Mouse (Mus musculus) lung, postnatal 14 days (tissue): ENCODE measurements around the gene Aqp1.

ENCODE experiments used
- DNase-seq: peaks from one replicate; pipeline ENCODE4 v3.0.0; 2021

Gene Aqp1

GRCm38 (mm10) chr6:55335989-55336514 is at the start of gene Aqp1:
TSS of gene Aqp1 (plus strand) at chr6:55336432.
- peak; percentile 83 for DNase-seq

DNA sequence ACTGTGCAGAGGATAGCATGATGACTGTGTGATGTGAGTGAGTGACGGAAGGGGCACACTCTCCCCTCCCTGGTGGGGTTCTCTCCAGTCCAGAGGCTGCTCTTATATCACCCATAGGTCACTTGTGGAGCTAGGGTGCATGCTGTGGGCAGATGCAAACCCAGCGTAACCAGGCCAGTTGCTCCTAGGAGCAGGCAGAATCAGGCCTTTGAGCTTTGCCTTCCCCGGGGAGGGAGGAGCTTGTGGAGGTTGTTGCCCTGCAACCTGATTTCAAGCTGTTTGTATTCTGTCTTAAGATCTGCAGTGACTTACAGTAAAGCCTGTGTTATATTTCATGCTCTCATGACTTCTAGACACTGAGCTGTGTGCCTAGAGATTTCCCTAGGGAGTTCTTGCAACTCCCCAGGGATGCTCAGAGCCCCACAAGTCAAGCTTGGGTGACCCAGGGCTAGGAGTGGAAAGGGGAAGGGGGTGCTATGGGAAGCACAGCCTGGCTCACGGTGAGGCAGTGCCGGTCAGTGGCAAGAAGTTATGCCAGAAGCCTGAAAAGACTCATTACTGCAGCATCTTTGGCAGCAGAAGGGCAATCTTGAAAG is 48.1 kb upstream of the Aqp1 start:
- no peak for DNase-seq

DNA sequence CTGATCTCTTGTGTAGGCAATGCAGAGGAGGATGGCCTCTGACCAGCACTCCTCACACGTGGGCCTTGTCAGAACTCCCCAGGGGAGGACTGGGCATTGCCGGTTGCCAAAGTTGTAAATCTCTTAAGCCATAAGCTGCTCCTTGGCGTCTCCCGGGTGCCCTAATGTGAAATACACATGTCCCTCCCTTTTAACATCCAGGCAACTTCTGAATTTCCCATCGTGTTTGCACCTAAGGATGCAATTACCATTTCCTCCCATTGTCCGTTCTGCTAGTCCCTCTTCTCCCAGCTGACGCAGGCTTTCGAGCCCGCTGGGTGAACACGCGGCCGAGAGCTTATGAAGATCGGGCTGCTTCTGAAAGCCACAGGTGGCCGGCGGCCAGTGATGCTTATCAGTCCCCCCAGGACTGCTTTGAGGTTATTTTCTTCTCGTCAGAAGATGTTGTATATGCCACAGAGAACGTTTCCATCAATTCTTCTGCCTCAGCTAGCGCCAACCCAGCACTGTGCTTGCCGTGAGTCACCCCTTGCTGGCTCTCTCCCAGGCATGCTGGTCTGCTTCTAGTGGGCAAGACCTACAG is 41.6 kb upstream of the Aqp1 start:
- peak; percentile 67 for DNase-seq

- no peak for DNase-seq
These were observed 40.9 kb upstream of the Aqp1 start for GRCm38 (mm10) chr6:55295325-55295724.

- DNase-seq = no peak
These were observed 36.8 kb upstream of the Aqp1 start for GRCm38 (mm10) chr6:55299482-55299881.

- no peak for DNase-seq
These were observed 36.3 kb upstream of the Aqp1 start for GRCm38 (mm10) chr6:55299917-55300316.

DNA sequence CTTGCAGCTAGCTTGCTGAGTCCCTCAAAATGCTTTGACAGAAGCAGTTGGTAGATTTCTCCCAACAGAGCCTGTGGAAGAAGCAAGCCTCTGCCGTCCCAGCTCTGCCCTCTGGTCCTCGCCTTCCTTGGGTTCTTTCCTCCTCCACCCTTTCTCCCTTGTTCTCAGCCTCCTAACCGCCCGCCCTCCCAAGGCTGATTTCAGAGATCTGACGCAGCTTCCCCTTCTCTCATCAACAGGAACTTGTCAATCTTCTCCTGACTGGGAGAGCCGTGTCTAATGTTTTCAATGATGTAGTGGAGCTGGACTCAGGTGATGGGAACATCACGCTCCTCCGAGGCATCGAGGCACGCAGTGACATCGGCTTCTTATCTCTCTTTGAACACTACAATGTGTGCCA is 35.5 kb upstream of the Aqp1 start:
- DNase-seq = peak; percentile 33

DNA sequence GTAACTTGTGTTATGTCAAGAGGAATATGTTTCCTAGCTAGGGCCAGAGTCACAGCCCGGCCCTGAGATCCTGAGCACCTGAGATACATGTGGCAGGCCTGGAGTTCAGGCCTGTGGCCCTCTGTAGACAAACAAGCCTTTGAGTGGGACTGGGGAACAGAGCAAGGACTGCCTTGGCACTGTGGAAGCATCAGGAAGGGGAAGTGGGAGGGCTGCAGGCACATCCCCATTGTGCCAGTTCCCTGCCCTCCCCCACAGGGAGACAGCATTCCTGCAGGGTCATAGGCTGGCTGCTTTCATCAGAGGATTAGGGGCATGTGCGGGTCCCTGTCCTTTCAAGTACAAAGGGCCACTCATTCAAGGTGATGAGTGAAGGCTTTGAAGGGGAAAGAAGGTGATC is 26.1 kb upstream of the Aqp1 start:
- peak; percentile 49 for DNase-seq

DNA sequence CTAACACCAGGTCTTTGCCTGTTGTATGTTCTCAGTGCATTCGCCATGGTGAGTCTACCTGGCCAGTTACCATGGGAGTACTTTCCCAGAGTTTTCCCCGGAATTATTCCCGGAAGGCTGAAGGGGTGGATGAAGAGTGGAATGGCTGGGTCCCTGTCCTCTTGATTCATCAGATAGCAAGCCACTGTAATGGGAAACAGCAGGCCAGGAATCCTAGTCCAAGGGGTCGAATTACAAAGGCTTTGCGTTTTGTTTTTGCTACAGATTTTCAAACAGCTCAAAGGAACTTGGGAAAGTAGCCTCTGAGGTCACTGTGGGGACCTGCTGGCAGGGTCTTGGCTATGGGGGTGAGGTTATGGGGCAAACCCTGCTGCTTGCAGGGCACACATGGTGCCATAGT is 24.3 kb upstream of the Aqp1 start:
- no peak for DNase-seq

GRCm38 (mm10) chr6:55313893-55314292 is 22.3 kb upstream of the Aqp1 start:
- DNase-seq = no peak

DNA sequence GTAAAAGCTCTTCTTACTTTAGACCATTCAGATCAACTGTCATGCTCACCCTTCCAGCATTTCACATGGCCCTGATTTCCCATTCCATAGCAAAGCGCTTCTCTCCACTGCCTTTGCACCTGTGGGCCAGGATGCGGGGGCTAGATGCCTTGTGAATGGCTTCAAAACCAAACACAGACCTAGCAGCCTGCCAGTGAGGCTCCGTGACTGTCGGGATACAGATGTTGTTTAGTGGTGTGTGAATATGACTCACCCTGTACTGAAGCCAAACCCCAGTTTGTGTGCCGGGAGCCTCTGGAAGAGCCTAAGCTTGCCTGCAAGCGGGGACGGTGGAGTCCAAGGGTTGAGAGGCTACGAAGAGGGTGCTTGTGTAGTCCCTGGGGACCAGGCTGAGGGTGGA is 21.6 kb upstream of the Aqp1 start:
- DNase-seq = no peak

DNA sequence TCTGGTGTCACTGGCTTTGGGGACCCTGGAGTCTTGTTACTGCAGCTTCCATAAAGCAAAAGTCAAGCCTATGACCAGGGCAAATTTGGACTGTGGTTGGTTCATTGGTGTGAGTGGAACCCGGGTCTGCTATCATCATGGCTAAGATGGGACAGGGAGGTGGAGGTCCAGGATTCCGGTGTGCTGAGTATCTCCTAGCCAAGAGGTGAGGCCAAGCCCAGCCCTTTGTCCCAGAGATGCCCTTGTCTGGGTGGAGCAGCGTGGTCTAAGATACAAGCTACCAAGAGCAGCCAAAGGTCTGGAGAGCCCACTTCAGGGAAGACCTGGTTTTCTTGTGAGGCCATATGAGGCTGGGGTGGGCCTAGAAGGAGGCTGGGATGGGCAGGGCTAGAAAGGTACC is 17.6 kb upstream of the Aqp1 start:
- DNase-seq = no peak

DNA sequence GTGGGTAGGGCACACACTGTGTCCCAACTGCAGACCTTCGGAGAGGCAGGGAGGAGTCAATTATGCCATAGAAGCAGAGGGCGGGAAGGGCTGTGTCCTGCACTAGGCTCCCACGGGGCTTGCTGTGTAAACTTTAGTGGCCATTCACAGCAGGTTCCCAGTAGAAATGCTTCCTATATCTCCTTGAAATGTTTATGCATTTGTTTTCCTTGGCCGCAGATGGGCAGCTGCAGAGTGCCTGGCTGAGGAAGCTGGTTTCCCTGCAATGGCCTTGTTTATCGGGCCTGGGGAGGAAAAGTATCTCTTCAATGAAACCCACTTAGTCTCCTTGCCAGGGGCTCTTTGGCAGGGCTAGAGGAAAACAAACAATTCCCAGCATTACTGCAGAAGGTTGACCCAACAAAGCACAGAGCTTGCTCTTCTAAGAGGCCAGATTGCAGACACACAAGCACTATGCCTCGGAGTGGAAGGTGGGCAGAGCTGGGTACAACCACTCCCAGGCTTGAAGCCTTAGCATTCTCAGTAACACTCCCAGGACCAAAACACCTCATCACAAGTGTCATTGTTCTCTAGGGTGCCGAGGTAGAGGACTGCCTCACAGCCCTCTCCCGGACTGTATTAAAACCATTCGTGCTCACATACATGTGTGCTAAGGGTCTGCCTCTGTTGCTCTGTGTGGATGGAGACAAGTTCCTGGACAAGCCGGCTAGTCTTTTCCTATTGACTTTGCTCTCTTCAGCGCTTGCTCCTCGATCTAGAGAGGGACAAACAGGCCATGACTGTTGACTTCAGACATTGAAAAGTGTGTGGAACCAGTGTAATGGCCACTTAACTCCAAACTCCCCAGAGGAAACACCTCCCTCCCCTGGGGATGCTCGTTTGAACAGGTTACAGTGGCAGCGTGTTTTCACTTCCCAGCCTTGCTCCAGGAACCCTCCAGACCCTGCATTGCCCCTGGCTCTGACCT is 16.4 kb upstream of the Aqp1 start:
- peak; percentile 62 for DNase-seq

GRCm38 (mm10) chr6:55320894-55321293 is 15.3 kb upstream of the Aqp1 start:
- no peak for DNase-seq

GRCm38 (mm10) chr6:55321518-55321917 is 14.7 kb upstream of the Aqp1 start:
- no peak for DNase-seq

DNA sequence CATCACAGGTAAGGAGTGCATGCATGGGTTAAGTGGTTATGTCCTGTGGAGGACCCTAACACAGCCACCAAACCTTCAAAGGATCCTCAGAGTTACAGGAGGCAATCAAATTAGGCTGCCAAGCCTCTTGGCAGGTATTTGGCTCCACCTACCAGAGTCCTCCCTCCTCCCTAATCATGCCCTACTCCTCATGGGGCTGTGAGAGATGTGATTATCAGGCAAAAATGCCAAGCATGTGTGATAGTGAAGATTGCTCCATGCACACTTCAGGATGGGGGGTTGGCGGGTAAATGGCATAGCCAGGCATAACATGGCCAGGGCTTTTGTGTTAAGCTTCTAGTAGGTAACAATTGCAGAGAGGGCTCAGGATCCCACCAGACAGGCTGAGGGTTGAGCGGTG is 13.3 kb upstream of the Aqp1 start:
- DNase-seq = no peak

DNA sequence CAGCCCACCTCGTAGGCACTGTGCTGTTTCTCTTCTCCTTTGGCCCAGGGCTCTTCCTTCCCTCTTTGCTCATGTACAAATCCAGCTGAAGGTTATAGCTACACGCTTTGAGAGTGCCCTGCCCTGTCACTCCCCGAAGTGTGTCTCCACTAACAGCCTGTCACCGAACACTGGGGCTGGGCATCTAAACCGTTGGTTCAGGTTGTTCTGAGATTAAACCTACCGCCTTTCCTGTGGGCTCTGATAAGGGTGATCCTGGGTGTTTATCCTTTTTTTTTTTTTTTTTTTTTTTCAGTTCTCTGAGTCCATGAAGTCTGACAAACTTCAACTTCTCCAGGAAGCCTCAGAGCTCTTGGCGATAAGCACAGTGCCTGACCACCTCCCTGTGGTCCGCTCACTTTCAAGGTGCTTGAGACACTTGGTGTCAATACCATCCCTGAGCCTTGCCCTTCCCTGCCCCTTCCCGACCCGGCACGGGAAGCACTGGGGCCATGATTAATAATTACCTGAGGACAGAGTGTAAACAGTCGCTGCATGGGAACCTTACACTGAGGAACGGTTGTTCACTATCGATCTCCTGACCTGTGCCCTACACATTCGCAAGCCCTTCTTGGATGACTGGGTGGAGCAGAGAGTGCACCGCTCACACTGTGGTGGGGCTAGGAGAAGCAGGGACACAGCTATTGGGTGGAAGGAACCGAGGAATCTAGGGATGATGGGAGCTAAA is 12.2 kb upstream of the Aqp1 start:
- no peak for DNase-seq

DNA sequence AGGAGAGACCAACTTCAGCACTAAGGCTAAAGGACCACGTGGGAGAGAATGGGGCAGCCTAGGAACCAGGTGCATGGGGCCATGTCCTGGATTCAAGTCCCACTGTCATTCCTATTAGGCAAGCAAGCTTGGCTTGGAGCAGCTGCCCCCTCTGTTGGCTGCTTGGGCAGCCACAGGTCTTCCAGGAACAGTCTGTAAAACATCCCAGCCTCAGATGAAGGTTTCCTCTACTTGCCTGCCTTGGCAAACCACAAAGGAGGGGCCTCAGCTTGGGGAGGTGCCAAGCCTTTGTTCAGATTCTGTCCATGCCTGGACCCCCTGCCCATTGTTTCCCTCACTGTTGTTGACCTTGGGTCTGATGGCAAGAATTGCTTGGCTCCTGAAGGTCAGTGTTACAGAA is 11.4 kb upstream of the Aqp1 start:
- DNase-seq = no peak

GRCm38 (mm10) chr6:55326299-55326698 is 9.9 kb upstream of the Aqp1 start:
- peak; percentile 62 for DNase-seq

GRCm38 (mm10) chr6:55327326-55327725 is 8.9 kb upstream of the Aqp1 start:
- peak; percentile 64 for DNase-seq

DNA sequence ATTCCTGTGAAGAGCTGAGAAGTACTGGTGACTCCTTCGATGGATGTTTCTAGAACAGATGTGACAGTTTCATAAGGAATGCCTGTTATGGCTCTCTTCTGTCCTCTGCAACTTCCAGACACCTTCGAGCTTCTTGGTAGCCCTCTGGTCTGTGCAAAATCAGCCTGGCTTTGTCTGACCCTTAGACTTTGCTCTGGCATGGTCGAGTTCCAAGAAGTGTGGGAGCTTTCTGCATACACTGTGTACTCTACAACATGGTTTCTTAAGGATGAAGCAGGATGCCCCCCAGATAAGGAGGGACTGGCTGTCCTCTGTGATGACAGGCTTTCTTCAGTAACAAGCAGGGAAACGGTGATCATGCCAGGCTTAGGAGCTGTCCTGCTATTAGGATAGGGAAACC is 8.1 kb upstream of the Aqp1 start:
- DNase-seq = no peak

DNA sequence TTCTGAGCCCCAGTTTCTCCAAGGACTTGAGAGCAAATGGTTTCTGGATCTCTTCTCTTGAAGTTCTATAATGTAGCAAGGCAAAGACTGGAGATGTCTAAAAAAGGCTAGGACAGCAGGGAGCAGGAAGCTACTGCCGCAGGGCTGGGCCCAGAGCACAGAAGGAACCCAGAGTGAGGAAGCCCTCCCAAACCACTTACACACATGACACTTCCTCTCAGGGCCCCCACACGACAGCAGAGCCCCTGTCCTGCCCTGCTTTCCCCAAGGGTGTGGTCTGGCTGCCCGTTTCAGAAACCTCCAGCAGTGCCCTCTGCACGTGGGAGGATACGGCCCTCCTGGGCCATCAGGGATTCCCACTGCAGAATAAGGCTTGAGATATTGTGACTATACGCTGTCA is 4.9 kb upstream of the Aqp1 start:
- no peak for DNase-seq
